Mouse (Mus musculus): Measurements from ENCODE around the gene Gm21119.
"Not testable (repeated sequence)": the region's sequence is repeated elsewhere in the genome, so short reads cannot be mapped to it uniquely, and the experiment has no call there.

DNA sequence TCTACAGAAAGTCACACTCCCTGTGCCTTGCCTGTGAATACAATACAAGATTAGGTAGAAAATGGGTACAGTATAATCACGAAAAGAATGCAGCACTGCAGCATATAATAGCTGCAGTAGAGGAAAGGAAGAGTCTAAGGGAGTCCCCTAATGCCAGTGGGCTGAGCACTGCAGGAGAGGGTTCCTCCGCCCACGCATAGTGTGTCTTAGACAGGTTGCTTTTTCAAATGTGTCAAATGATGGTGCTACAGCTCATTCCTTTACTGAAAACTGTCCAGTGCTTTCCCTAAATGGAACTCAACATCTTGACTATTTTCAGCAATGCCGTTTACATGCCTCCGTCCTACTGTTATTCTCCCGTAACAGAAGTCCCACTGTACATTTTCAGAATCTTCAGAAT is 33.6 kb upstream of the Gm21119 start:
- not testable (repeated sequence) for TF ChIP-seq CTCF (IDR thresholded peaks at IDR 0.05; ENCODE audit: borderline replicate concordance, insufficient read depth, low read length); POLR2A (IDR thresholded peaks at IDR 0.05; ENCODE audit: low read depth, low read length)
